Mouse (Mus musculus) neural tube, embryonic 10.5 days (tissue): ENCODE data around the gene Hexim1.

ENCODE experiments used
- DNase-seq: peaks from one replicate; pipeline ENCODE4 v3.0.0-alpha.2; 2017; ENCODE audit warnings: low spot score; ENCODE audit errors: extremely low spot score

The Hexim1 gene

DNA sequence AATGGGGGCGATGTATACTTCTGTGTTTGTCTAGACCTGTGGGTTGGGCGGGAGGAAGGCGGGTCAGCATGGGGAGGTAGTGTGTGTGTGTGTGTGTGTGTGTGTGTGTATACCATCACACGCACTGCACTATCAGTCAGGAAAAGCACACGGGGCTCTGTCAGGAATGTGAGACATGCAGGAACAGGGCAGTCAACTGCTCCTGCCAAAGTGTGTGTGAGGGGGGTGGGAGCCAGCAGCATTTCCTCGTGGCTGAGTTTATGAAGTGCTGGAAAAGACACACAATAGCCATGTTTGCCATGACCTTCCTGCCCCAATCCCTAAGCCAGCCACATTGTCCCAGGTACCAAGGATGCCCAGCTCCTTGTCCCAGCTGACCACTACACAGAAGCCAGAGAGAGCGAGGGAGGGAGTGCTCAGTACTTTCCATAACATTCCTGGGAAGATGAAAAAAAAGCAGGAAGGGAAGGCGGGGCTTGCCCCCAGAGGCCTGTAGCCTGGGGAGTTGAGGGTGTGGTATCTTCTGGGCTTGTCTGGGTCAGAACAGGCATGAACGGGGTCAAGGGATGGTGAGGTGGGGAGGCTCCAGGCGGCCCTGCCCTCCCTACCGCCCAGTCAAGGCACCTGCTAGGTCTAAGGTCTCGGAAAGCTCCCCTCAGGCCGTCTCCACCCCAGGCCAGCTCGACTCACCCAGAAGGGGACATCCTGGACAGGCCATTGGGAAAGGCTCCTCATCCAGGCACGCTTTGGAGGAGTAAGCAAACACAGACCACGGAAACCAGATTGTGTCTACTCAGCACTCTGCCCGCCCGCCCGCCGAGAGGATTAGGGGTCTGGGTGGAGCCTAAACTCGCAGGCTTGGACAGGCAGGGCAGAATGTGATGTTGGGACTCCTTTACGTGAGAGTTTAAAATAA lies 18.8 kb upstream of the Hexim1 start:
- no peak for DNase-seq

DNA sequence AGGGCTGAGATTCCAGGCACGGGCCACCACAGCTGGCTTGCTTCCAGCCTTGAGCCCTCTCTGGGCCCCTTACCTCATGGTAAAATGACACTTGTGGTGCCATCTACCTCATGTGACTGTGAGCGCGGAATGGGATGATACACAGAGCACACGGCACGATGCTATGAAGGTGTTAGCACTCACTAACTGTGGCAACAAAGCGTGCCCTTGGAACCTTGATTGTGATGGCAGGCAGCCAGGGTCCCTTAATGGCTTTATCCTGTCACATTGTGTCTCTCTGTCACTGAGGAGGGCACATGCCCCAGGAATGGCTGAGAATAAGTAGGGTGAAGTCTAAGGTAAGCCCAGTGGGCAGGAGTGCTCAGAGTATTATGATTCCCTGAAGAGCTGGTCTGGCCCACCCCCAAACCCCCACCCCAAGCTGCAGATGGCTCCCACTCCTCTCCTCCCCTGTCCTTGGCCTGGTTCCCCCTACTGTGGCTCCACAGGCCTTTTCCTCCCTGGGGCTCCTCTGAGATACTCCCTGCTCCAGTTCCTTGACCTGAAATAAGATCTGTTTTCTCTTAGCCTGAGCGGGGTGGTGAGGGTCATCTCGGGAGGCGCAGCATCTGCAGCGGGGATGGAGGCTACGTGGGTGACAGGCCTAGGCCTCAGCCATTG lies 17.4 kb upstream of the Hexim1 start:
- no peak for DNase-seq

- no peak for DNase-seq
These were observed 16.6 kb upstream of the Hexim1 start for GRCm38 (mm10) chr11:103099352-103099940.

DNA sequence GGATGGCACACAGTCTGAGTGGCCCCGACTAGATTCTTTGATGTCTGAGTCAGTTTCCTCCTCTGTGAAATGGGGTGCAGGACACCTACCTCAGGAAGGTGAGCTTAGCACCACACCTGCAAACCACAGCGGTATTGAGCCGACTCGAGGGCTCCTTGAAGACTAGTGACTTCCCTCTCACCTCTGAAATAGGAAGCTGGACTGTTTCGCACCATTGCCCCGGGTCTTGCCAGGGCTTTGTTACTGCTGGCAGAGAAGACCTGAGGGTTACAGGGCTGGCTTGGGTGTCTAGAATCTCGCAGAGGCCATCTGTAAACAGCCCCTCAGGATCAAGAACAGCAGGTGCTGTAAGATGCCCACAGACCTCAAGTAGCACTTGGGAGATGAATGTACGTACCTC lies 15.7 kb upstream of the Hexim1 start:
- DNase-seq: no peak

- DNase-seq: peak; percentile 73
These were observed 14.6 kb upstream of the Hexim1 start, which contains the start of the genes Plcd3 and Acbd4 for GRCm38 (mm10) chr11:103101481-103101865. Gene Plcd3, minus strand, starts transcription at chr11:103101658. Gene Acbd4, plus strand, starts transcription at chr11:103101682.

DNA sequence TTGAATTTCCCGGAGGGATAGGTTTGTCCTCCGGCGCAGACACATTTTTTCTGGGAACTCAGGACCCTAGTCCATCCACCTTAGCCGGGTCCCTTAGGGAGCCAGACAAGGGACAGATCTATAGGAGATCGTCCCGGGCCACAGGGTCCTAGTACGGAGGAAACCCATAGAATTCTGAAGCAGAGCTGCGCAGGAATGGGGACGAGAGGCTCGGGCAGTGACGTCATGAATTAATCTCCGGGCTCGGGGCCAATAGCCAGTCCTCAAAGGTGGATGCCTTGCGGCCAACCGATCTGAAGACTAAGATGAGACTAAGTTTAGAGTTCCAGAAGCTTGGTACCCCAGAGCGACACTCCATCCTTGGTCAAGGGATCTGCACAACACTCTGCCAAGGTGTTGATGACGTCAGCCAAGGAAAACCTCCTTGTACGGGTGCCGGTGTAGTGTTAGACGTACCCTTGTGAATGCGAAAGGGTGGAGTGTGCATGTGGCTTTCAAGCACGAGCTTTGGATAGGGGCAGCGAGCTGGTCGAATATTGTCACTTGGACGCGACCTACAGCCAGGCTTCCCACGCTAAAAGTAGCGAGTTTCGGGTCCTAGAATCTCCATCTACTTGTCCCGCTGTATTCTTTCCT lies 14.0 kb upstream of the Hexim1 start:
- no peak for DNase-seq

- peak; percentile 99 for DNase-seq
These were observed 13.2 kb upstream of the Hexim1 start for GRCm38 (mm10) chr11:103102725-103103349.

DNA sequence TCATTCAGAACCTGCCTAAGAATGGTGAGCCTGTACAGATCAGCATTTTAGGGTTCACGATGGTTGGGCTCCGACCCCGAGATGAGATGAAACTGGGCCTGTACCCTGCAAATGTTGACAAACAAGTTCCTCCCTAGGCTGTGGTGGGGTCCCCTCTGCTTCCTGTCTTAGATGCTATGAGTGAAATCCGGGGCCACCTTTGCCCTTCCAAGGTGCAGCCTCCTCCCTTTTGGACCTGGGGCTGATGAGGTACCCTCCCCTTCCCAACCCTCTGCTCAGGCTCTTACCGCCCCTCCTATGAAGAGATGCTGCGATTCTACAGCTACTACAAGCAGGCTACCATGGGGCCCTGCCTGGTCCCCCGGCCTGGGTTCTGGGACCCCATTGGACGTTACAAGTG lies 12.4 kb upstream of the Hexim1 start:
- DNase-seq: no peak

GRCm38 (mm10) chr11:103104469-103104868 lies 11.6 kb upstream of the Hexim1 start:
- DNase-seq: no peak

GRCm38 (mm10) chr11:103105180-103105725 lies 10.8 kb upstream of the Hexim1 start:
- DNase-seq: no peak

DNA sequence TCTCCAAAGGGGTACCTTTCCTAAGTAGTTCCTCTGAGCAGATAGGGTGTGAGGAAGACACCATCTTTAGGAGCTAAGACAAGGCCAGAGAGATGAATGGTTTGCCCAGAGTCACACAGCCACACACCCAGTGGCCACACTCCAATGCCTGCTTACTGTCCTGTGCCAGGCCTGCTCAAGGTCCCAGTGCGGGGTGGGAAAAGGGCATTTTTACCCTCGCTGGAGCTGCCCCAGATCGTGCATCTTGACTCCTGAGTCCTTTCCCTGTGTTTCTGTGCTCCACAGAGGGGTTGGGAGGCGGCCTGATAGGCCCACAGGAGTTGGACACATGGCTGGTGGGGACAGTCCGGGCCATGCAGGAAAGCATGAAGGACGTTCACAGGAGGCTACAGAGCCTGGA lies 10.2 kb upstream of the Hexim1 start:
- no peak for DNase-seq

DNA sequence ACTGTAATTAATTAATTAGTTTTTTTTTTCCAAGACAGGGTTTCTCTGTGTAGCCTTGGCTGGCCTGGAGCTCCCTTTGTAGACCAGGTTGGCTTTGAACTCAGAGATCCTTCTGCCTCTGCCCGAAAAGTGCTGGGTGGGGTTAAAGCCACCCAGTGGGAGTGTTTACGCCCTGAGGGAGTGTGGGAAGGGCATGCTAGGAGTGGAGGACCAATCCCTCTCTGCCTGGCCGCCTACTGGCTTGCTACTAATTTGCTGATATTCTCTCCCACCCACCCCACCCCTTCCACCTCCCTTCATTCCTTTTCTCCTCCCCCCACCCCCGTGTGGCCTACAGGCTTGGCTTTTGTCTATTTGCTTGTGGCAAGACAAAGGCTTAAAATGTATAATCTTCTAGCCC lies 9.6 kb upstream of the Hexim1 start:
- no peak for DNase-seq

DNA sequence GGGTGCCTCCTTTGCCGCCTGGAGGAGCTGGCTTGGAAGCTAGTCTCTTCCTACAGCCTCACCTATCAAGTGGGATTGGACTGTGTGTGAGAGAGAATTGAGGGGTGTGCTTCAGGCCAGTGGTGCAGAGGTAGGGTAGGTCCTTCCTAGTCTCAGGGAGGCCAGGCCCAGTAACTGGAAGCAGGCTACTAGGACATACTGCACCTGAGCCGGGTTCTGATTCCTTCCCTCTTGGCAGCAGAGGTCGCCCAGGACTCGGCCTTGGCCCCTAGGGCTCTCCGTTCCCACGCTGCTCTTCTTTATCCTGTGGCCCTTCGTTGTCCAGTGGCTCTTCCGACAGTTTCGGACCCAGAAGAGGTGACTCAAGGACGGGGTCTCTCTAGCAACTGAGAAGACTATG lies 4.7 kb upstream of the Hexim1 start:
- no peak for DNase-seq

DNA sequence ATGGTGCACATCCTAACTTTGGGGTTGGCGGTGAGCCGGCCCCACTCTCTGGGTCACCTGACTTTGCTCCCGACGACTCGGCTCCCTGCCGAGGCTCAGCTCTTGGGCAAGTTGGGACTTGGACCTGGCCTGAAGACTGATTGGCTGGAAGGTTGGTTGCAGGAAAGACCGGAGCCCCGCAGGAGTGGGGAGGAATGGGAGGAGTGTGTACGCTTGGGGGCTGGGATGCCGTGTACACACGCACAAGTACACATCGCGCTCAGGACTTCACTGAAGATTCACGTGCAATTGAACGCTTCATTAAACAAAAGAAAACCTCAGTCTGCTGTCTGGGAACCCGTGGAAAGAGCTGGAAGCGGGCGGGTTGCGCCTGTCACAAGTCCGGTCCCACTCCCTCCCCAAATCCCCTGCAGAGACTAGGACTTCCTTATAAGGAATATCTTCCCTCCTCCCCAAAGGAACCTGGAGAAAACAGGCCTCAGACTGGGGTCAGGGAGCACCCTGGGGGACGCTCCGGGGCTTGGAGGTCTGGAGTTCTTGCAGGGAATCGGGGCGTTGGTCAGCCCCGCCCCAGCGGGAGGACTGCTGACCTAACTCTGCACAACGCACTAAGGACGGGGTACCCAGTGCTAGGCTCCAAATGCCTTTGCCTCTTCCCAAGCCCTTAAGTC lies 4.0 kb upstream of the Hexim1 start:
- DNase-seq: no peak

DNA sequence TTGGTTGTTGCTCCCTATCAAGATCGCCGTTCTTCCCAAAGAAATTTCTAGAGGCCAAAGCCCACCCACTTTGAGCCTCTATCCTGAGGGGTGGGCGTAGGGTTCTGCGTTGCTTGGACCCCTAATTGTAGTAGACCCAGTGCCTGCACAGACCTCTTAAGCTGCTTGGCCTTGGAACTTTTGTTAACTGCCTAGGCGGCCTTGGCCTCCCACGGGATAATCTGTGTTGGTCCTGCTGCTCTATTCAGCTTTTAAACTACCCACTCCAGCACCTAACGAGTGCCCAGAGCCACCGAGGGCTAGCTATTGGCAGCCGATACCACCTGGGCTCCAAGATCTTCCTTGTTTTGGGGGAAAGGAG lies 3.5 kb upstream of the Hexim1 start:
- no peak for DNase-seq

- DNase-seq: no peak
These were observed 3.0 kb upstream of the Hexim1 start for GRCm38 (mm10) chr11:103113005-103113404.

DNA sequence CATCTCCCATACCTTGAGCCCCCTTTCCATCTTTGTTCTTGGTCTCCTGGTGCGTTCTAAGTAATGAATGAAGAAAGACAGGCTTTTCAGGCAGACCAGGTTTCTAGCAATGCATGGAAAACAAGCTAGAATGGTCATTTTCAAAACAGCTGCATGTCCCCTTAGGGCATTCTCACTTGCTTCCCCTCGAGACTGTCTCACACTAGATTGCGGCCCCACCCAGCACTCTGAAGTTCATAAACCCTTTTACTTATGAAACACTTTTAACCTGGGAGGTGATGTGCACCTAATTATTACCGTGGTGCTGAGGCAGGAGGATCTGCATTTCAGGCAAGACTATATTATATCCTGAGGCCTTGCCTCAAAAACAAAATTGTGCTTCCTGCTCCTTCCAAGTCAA lies 2.3 kb upstream of the Hexim1 start:
- no peak for DNase-seq

- no peak for DNase-seq
These were observed 1.6 kb upstream of the Hexim1 start for GRCm38 (mm10) chr11:103114270-103114943.

DNA sequence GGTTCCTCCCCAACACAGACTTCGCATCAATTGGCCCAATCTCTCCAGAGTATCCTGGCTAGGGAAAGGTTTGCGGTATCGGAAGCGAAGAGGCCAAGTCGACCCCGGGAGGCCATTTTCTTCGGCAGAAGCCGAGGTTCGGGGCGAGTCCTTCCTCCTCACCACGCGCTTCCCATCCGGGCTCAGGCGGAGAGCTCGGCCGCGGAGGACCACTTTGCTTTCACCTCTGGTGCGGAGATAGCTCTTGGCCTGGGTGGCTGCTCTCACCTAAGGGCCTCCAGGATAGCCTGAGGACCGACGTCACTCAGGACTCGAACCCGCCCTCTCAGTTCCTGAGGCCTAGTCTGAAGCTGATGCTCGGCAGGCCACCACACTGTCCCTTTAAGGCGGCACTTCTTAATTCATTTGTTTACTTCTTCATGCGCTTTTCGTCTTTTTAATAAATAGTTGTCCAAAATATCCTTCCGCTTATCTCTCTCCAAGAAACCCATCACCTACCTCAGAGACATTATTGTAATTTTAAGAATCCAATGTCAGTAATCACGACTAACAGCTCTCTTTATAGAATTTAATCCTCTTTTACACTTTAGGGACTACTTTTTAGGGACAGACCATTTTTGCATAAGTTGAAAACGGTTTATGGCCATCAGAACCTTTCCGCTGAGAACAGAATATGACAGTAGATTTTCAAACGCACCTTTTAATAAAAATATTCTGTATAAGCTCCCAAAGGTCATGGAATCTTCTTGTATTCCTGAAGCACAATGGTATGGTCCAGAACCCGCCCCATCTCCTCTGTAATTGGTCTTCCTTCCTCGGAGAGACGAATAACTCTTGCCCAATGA lies 646 bp upstream of the Hexim1 start:
- DNase-seq: peak; percentile 86
